Comparison of ENCODE assay signal across 8 mouse cellular contexts in the genomic region with DNA sequence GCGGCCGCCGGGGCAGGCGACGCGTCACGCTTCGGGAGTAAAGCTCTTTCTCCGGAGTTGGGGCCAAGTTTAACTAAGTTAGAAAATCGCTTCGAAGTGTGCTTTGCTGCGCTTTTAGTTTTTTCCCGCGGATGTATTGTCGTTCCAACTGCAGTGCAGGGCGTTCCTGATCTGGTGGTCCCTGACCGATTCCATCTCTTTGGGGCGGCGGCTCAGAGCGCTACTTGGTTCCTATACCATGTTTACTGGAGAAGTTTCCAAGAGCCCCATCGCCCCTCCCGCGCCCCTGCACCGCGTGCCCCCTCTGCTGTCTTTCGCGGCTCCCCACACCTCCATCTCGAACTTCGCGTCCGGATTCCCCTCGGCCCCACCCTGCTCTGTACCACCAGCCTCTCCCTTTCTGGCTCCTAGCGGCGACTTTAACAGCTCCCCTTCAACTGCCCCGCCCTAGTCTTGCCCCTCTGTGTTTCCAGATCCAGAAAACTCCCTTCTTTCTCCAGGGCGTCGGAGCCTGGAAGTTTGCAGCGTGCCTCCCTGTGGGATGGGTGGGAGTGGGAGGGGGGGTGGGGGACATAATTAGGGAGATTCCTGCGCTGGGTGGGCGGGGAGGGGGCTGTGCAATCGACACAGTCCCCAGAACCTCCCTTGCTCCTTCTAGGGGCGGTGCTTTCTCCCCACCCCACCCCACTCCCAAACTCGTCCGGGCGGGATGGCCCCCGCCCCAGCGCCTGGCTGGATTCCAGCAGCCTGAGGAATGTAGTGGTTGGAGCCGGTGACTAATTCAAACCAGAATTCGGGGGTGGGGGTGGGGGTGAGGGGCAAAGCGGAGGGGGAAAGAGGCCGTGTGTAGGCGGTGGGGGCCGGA. TPM values are rescaled to one million over a fixed set of nuclear protein-coding genes. Genes with fewer than 3 reads are reported as not detected.
DNase-seq lines count a peak whose midpoint lies in the region; ATAC-seq lines count a peak whose summit lies in the region.

No protein-coding gene starts in this region.

- H3K4me3 ChIP-seq in heart, embryonic 11.5 days (ENCODE audit: low read depth, low read length), result peak overlapping the region; percentile 70
- peak overlapping the region; percentile 75 for H3K4me3 ChIP-seq in kidney, embryonic 14.5 days (ENCODE audit: low read length)

- H3K4me1 ChIP-seq in heart, embryonic 11.5 days (ENCODE audit: control insufficient read depth, insufficient read depth, low read length), result peaks cover 50% of the 10 kb centered on the region
- H3K4me1 ChIP-seq in kidney, embryonic 14.5 days (ENCODE audit: control insufficient read depth, insufficient read depth, low read length), result peaks cover 28% of the 10 kb centered on the region

- DNase-seq in right cerebral cortex, postnatal 10 days (ENCODE audit: low spot score in 2 of 2), result peak; percentile 40 to 55
- DNase-seq in right cerebral cortex, postnatal 36 days (ENCODE audit: low spot score in 2 of 2), result no peak
- peak; percentile 79 for DNase-seq in embryo, embryonic 9.5 days (ENCODE audit: extremely low spot score)
- peak; percentile 89 for DNase-seq in lung, postnatal 25 days (ENCODE audit: low spot score)
- peak; percentile 75 for DNase-seq in retina, postnatal 1 day
- no peak for DNase-seq in left cerebral cortex, adult 11 months (ENCODE audit: low spot score)

- H3K4me2 ChIP-seq in heart, embryonic 11.5 days, result peak overlapping the region; percentile 76
- peak overlapping the region; percentile 93 for H3K4me2 ChIP-seq in kidney, embryonic 14.5 days (replicated peaks; ENCODE audit: low read depth, low read length)

- peak; percentile 66 for ATAC-seq in heart, embryonic 11.5 days (replicated peaks; ENCODE audit: insufficient number of reproducible peaks, low FRiP score, low TSS enrichment)
- peak; percentile 72 for ATAC-seq in kidney, embryonic 14.5 days (ENCODE audit: low FRiP score, low TSS enrichment)

- peak overlapping the region; percentile 90 for H3K27ac ChIP-seq in heart, embryonic 11.5 days (ENCODE audit: low read depth, low read length)
- H3K27ac ChIP-seq in kidney, embryonic 14.5 days (ENCODE audit: low read depth, low read length), result peak overlapping the region; percentile 79

- no peaks in the 10 kb centered on the region for H3K36me3 ChIP-seq in heart, embryonic 11.5 days (ENCODE audit: control insufficient read depth, insufficient read depth, low read length)
- no peaks in the 10 kb centered on the region for H3K36me3 ChIP-seq in kidney, embryonic 14.5 days (ENCODE audit: control insufficient read depth, insufficient read depth, low read length)

- under 1% methylated on average over 52 of the region's 53 CpGs for WGBS in heart, embryonic 11.5 days (ENCODE audit: insufficient replicate concordance)
- 2% methylated on average over 52 of the region's 53 CpGs for WGBS in kidney, embryonic 14.5 days

- no peaks in the 10 kb centered on the region for H3K27me3 ChIP-seq in heart, embryonic 11.5 days (ENCODE audit: control insufficient read depth, insufficient read depth, low read length)
- H3K27me3 ChIP-seq in kidney, embryonic 14.5 days (ENCODE audit: control insufficient read depth, insufficient read depth, low read length), result no peaks in the 10 kb centered on the region

- H3K9me3 ChIP-seq in heart, embryonic 11.5 days (replicated peaks; ENCODE audit: control insufficient read depth, low read length), result no peaks in the 10 kb centered on the region
- H3K9me3 ChIP-seq in kidney, embryonic 14.5 days (ENCODE audit: control insufficient read depth, low read length), result no peaks in the 10 kb centered on the region

- H3K9ac ChIP-seq in heart, embryonic 11.5 days (ENCODE audit: low read depth, low read length), result peak overlapping the region; percentile 86
- H3K9ac ChIP-seq in kidney, embryonic 14.5 days (ENCODE audit: low read depth, low read length), result peak overlapping the region; percentile 79

RNA-seq across cellular contexts. Expression of a gene that starts 0.7 kb away (rescaled TPM):
- polyA plus RNA-seq in heart, embryonic 11.5 days (2014; fragmentation: Nextera tagmentation; extraction: Ambion mirVana), result 15.1 and 17.4 TPM in 2 replicates
- 7.0 and 10.0 TPM in 2 replicates for polyA plus RNA-seq in kidney, embryonic 14.5 days (2014; fragmentation: Nextera tagmentation; extraction: Ambion mirVana)

RNA-seq across cellular contexts. Expression of a gene that starts 23.0 kb away (rescaled TPM):
- polyA plus RNA-seq in heart, embryonic 11.5 days (2014; fragmentation: Nextera tagmentation; extraction: Ambion mirVana), result 344 TPM in 2 replicates
- 479 and 516 TPM in 2 replicates for polyA plus RNA-seq in kidney, embryonic 14.5 days (2014; fragmentation: Nextera tagmentation; extraction: Ambion mirVana)

RNA-seq across cellular contexts. Expression of a gene that starts 36.2 kb away (rescaled TPM):
- polyA plus RNA-seq in heart, embryonic 11.5 days (2014; fragmentation: Nextera tagmentation; extraction: Ambion mirVana), result 17.1 and 19.8 TPM in 2 replicates
- polyA plus RNA-seq in kidney, embryonic 14.5 days (2014; fragmentation: Nextera tagmentation; extraction: Ambion mirVana), result 25.1 and 31.7 TPM in 2 replicates

RNA-seq across cellular contexts. Expression of a gene that starts 48.1 kb away (rescaled TPM):
- polyA plus RNA-seq in heart, embryonic 11.5 days (2014; fragmentation: Nextera tagmentation; extraction: Ambion mirVana), result 30.0 and 39.9 TPM in 2 replicates
- polyA plus RNA-seq in kidney, embryonic 14.5 days (2014; fragmentation: Nextera tagmentation; extraction: Ambion mirVana), result 45.3 and 67.2 TPM in 2 replicates

Comparison
In these comparisons a context has a peak if more than half of its experiments do, and no peak if none do; other contexts are left out.
1. DNase-seq: peak in right cerebral cortex, postnatal 10 days (2 of 2), embryo, embryonic 9.5 days (single experiment), lung, postnatal 25 days (single experiment) and retina, postnatal 1 day (single experiment); none in right cerebral cortex, postnatal 36 days (0 of 2) and left cerebral cortex, adult 11 months (single experiment).